Mouse (Mus musculus): ENCODE data around the gene 4933424G06Rik.

DNA sequence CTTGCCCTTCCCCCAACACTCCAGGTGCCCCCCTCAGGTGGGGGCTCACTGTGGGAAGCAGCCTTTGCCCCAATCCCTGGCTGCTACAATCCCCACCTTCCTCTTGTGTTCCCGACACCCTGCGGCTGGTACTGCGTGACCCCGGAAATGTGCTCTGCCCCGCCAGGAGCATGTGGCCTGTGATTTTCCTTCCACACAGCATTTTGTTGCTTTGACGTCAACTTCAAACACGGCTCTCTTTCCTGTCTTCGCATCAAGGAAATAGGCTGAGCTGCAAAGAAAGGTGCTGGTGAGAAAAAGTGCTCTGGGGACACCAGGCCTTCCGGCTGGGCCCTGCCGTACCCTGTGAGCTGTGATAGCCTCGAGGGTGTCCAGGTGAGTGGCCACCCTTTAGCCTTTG, 51.6 kb downstream of the 4933424G06Rik start, which contains the start of gene Zap70:
- no peak for TF ChIP-seq CTCF (IDR thresholded peaks at IDR 0.05; ENCODE audit: extremely low read depth, insufficient read depth, low read length)
- no peak for TF ChIP-seq POLR2A (IDR thresholded peaks at IDR 0.05; ENCODE audit: extremely low read depth, insufficient read depth, low read length)
